Mouse (Mus musculus) G1E (cell line): Measurements from ENCODE around the gene Sh3pxd2a. TPM values are rescaled to one million over a fixed set of nuclear protein-coding genes. Genes with fewer than 3 reads are reported as not detected.
A peak's percentile ranks its signal among the peaks of the same experiment; 100 is the strongest.

Source experiments
- ATAC-seq: 2 replicates; pipeline ENCODE4 v1.8.0; 2016; ENCODE audit warnings: mild to moderate bottlenecking; ENCODE audit not compliant: insufficient number of reproducible peaks, poor library complexity, low FRiP score, severe bottlenecking; ENCODE audit errors: extremely low read depth
- DNase-seq: peaks from one replicate; pipeline ENCODE4 v3.0.0; 2012; ENCODE audit warnings: low spot score
- H3K27me3 ChIP-seq: 2 replicates; pipeline ENCODE4 v1.6.1; 2012; ENCODE audit warnings: mild to moderate bottlenecking, low read length, inconsistent platforms; ENCODE audit not compliant: insufficient read depth
- H3K36me3 ChIP-seq: replicated peaks from 2 replicates; pipeline ENCODE3; 2012; ENCODE audit warnings: mild to moderate bottlenecking, inconsistent platforms
- H3K4me1 ChIP-seq: 2 replicates; pipeline ENCODE4 v1.6.1; 2012; ENCODE audit warnings: low read depth, low read length, inconsistent platforms, mixed read lengths; ENCODE audit not compliant: insufficient read depth
- H3K4me3 ChIP-seq: 2 replicates; pipeline ENCODE4 v1.5.1; 2012; ENCODE audit warnings: low read depth, mild to moderate bottlenecking, inconsistent platforms, low read length, moderate library complexity, mixed read lengths
- H3K9me3 ChIP-seq: replicated peaks from 2 replicates; pipeline ENCODE4 v1.6.1; 2012; ENCODE audit warnings: inconsistent platforms
- CTCF ChIP-seq: IDR thresholded peaks from 2 replicates; pipeline ENCODE4 v1.5.1; 2012; ENCODE audit warnings: low read depth, low read length, inconsistent platforms, mixed read lengths
- GATA1 ChIP-seq: IDR thresholded peaks from 2 replicates; pipeline ENCODE4 v1.6.1; 2012; ENCODE audit warnings: borderline replicate concordance, low read length, inconsistent platforms, mixed read lengths
- GATA2 ChIP-seq: IDR thresholded peaks from 2 replicates; pipeline ENCODE4 v1.6.1; 2012; ENCODE audit warnings: low read depth, low read length, inconsistent platforms, borderline replicate concordance
- POLR2AphosphoS5 ChIP-seq: IDR thresholded peaks from 2 replicates; pipeline ENCODE4 v1.6.1; 2012; ENCODE audit warnings: low read depth, low read length, inconsistent platforms; ENCODE audit not compliant: insufficient replicate concordance
- TAL1 ChIP-seq: conservative IDR thresholded peaks from 2 replicates; pipeline ENCODE4 v1.6.1; 2012; ENCODE audit warnings: low read depth, low read length, inconsistent platforms, mixed read lengths
- polyA plus RNA-seq: library from polyadenylated mRNA; stranded (reverse); fragments of >175 nt; gene quantifications from 2 replicates; pipeline ENCODE4 v1.2.3, GENCODE M21; 2012
- total RNA-seq, 2 experiments: library from RNA; stranded (forward) in 1 of 2; stranded (reverse) in 1 of 2; fragments of 200-1000 nt in 1 of 2; fragments of >200 nt in 1 of 2; fragmentation: Nextera tagmentation in 1 of 2; gene quantifications; 2 replicates each; pipeline ENCODE4 v1.2.3; 2014 to 2017

The Sh3pxd2a gene
- total and polyA plus RNA-seq, 3 experiments, result 0.16 TPM; not detected in 2

DNA sequence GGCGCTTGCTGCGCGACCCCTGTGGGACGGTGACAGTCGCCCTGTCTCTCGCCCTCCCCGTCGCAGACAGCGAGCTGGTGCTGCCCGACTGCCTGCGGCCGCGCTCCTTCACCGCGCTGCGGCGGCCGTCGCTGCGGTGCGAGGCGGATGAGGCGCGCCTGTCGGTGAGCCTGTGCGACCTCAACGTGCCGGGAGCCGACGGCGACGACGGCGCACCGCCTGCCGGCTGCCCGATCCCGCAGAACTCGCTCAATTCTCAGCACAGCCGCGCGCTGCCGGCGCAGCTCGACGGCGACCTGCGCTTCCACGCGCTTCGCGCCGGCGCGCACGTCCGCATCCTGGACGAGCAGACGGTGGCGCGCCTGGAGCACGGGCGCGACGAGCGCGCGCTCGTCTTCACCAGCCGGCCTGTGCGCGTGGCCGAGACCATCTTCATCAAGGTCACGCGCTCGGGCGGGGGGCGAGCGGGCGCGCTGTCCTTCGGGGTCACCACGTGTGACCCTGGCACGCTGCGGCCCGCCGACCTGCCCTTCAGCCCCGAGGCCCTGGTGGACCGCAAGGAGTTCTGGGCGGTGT is 211.1 kb downstream of the Sh3pxd2a start:
- Histone ChIP-seq H3K4me3 (0 out of 2 replicates have a peak overlapping the region, but pooled peaks have one; percentile 11), H3K4me1 (no peaks in the 10 kb centered on the region; the same call in 1 of the 2 replicates), H3K9me3 (peaks cover 7% of the 10 kb centered on the region; the same call in 1 of the 2 replicates), H3K36me3 (no peaks in the 10 kb centered on the region), H3K27me3 (peaks cover 3% of the 10 kb centered on the region; the same call in 1 of the 2 replicates)
- TF ChIP-seq CTCF, result no peak
- TF ChIP-seq GATA2, result no peak
- TF ChIP-seq POLR2AphosphoS5, result no peak
- no peak for TF ChIP-seq GATA1
- TF ChIP-seq TAL1, result no peak
- DNase-seq, result no peak
- no peak for ATAC-seq

DNA sequence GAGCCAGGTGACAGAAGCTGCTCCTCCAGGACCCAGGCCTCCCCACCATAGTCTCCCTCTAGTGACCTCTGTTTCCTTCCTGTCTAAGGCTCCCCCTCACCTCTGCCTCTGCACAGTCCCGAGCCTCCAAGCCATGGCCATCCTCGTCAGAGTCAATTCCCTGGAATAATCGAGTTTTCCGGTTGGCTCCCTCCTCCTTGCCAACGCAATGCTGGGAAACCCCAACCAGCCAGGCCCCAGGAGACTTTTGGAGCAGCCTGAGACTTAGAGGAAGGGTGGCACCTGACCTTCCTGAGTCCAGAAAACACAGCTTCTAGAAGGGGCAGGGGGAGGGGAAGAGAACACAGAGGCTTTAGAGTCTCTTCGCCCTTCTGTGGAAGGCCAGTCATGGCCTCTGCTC is 213.3 kb downstream of the Sh3pxd2a start:
- H3K4me3 ChIP-seq, result no peak overlapping the region
- peaks cover 7% of the 10 kb centered on the region; the same call in 1 of the 2 replicates for H3K9me3 ChIP-seq
- peaks cover 3% of the 10 kb centered on the region; the same call in 1 of the 2 replicates for H3K27me3 ChIP-seq
- TF ChIP-seq POLR2AphosphoS5, result no peak
- no peak for TF ChIP-seq GATA1
- TF ChIP-seq GATA2, result no peak
- TF ChIP-seq TAL1, result no peak
- no peak for TF ChIP-seq CTCF
- ATAC-seq (no peak), DNase-seq (no peak)
- H3K36me3 ChIP-seq, result no peaks in the 10 kb centered on the region
- no peaks in the 10 kb centered on the region; the same call in 1 of the 2 replicates for H3K4me1 ChIP-seq

DNA sequence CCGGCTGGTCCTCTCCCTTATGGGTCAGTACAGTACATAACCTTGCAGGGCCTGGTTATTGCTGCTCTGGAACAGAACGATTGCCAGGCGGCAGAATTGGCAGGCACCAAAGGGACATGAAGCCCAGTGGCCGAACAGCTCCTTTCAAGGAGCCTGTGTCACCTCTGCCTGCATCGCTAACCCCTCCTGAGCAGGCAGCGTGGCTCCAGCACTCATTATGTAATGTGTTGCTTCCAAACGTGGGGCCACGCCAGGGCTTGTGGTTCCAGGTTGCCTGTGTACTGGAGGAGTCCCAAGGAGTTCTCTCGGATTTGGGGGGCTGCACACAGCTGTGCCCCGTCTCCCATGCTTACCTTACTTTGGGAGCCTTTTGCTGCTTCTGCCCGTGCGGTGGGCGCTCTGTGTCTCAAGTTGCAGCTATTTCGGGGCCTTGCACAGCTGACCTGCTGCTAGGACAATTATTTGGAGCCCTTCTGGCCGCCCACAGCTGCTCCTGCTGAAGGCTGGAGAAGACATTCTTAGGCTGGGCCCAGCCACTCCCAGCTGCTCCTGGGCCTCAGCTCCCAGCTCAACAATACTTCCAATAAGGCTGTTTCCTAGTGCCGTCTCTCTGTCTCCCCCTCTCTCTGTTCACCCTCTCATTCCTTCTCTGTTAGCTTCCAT is 215.2 kb downstream of the Sh3pxd2a start:
- H3K27me3 ChIP-seq, result peaks cover 3% of the 10 kb centered on the region; the same call in 1 of the 2 replicates
- peaks cover 7% of the 10 kb centered on the region; the same call in 1 of the 2 replicates for H3K9me3 ChIP-seq
- H3K36me3 ChIP-seq, result no peaks in the 10 kb centered on the region
- DNase-seq (no peak), ATAC-seq (no peak)
- H3K4me1 ChIP-seq, result no peaks in the 10 kb centered on the region; the same call in 1 of the 2 replicates
- no peak for TF ChIP-seq CTCF
- no peak for TF ChIP-seq TAL1
- TF ChIP-seq GATA1, result no peak
- TF ChIP-seq POLR2AphosphoS5, result no peak
- TF ChIP-seq GATA2, result no peak
- no peak overlapping the region for H3K4me3 ChIP-seq

DNA sequence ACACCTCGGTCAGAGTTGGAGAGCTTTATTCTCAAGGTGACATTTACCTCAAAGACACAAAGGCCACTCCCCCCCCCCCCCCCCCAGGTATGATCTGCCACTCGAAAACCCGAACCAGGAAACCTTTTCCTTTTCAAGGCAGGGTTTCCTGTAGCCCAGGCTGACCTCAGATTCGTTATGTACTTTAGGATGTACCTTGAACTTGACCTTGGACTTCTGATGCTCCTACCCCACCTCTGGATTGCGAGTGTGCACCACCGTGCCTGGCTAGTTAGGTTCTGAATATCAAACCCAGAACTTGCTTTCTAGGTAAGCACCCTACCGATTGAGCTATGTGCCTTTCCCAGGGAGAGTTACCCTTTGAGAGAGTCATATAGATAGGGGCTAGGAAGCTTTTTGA is 215.9 kb downstream of the Sh3pxd2a start:
- H3K9me3 ChIP-seq, result peaks cover 4% of the 10 kb centered on the region; the same call in 1 of the 2 replicates
- no peak for DNase-seq
- no peak overlapping the region for H3K4me3 ChIP-seq
- no peaks in the 10 kb centered on the region; the same call in 1 of the 2 replicates for H3K4me1 ChIP-seq
- H3K36me3 ChIP-seq, result no peaks in the 10 kb centered on the region
- peaks cover 3% of the 10 kb centered on the region; the same call in 1 of the 2 replicates for H3K27me3 ChIP-seq
- TF ChIP-seq CTCF, result no peak
- TF ChIP-seq GATA2, result no peak
- TF ChIP-seq POLR2AphosphoS5, result no peak
- no peak for TF ChIP-seq GATA1
- no peak for TF ChIP-seq TAL1
- ATAC-seq, result no peak

DNA sequence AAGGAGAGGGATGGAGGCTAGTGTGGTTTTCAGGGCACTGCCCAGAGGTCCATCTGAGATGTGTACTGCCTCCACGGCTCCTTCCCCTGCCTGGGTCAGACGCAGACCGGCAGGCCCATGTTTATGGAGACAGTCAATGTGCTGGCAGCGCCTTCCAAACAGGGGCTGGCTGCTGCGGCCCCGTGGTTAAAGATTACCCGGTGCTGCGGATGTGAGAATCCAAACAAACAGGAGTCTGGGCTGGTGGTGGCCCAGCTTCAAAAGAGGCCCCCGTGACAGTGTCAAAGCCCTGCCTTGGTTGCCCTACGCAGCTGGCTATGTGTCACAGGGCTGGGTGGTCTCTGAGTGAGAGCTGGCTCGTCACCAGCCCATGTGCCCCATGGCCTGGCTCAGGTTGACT is 216.4 kb downstream of the Sh3pxd2a start:
- Histone ChIP-seq H3K27me3 (peaks cover 3% of the 10 kb centered on the region; the same call in 1 of the 2 replicates), H3K9me3 (no peaks in the 10 kb centered on the region), H3K4me3 (no peak overlapping the region), H3K4me1 (no peaks in the 10 kb centered on the region), H3K36me3 (no peaks in the 10 kb centered on the region)
- no peak for ATAC-seq
- no peak for DNase-seq
- no peak for TF ChIP-seq POLR2AphosphoS5

DNA sequence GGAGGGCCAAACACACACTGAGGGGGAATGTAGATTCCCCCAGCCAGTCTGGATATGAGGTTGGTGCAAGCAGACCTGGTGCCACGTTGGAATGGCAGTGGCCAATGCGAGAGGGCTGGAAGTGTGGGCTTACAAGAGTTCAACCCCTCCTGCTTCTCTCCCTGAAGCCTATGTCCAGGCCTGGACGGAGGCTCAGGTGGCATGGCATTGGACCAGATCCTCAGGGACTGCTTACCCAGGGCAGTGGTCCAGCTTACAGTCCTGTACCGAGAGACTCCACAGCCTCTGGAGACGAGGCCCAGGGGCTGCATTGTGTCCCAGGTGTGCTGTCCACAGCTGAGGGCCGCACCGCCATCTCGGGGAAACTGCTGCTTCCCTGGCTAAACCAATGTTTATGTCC is 218.7 kb downstream of the Sh3pxd2a start:
- H3K27me3 ChIP-seq, result peaks cover 5% of the 10 kb centered on the region; the same call in 1 of the 2 replicates
- DNase-seq (no peak), ATAC-seq (no peak)
- no peak for TF ChIP-seq POLR2AphosphoS5
- no peak for TF ChIP-seq TAL1
- TF ChIP-seq GATA1, result no peak
- no peak for TF ChIP-seq GATA2
- TF ChIP-seq CTCF, result no peak
- H3K36me3 ChIP-seq, result no peaks in the 10 kb centered on the region
- H3K4me1 ChIP-seq, result no peaks in the 10 kb centered on the region
- H3K4me3 ChIP-seq, result no peak overlapping the region
- no peaks in the 10 kb centered on the region for H3K9me3 ChIP-seq
